Mouse (Mus musculus) lung, postnatal 0 days (tissue): ENCODE data around the gene Paip2b.

ENCODE experiments used
- CTCF ChIP-seq: IDR thresholded peaks from 2 replicates; pipeline ENCODE4 v1.5.1; 2016; ENCODE audit warnings: antibody characterized with exemption, mild to moderate bottlenecking
- EP300 ChIP-seq: IDR thresholded peaks from 2 replicates; pipeline ENCODE4 v1.6.1; 2016; ENCODE audit warnings: antibody characterized with exemption, mild to moderate bottlenecking, control low read depth

- TF ChIP-seq CTCF (no peak), EP300 (no peak)
Measured at GRCm38 (mm10) chr6:83794760-83795296, 36.7 kb downstream of the Paip2b start, which contains the start of gene Nagk.
